Mouse (Mus musculus) gastrocnemius, postnatal 4 days (tissue): ENCODE data around the gene Clcn5. TPM values are rescaled to one million over a fixed set of nuclear protein-coding genes. Genes with fewer than 3 reads are reported as not detected.

Source experiments
- DNase-seq, 2 experiments: peaks; one replicate each; pipeline ENCODE4 v3.0.0; 2021 to 2022; ENCODE audit warnings: low spot score in 2 of 2, mixed read lengths in 2 of 2
- long read RNA-seq, 2 experiments: library from polyadenylated mRNA; stranded (forward); transcript quantifications; one replicate each; pipeline ENCODE4 v2.0.0; 2021
- total RNA-seq, 2 experiments: library from RNA; stranded (reverse); gene quantifications; 2 replicates each; pipeline ENCODE4 v1.2.3; 2021

The Clcn5 gene
- 10 to 100 TPM; 78.2 to 85.7 TPM for total RNA-seq
- long read RNA-seq, experiment 1, full-length matches to known transcripts, result 2 of 14 reads
- long read RNA-seq, experiment 1, partial matches to known transcripts, result 2 of 14 reads
- long read RNA-seq, experiment 1, other reads (novel, unspliced or antisense), result 10 of 14 reads
- long read RNA-seq, experiment 2, full-length matches to known transcripts, result 1 of 19 reads
- long read RNA-seq, experiment 2, partial matches to known transcripts, result 1 of 19 reads
- long read RNA-seq, experiment 2, other reads (novel, unspliced or antisense), result 17 of 19 reads

- peak; percentile 93 to 95 for DNase-seq
Observed at GRCm38 (mm10) chrX:7319089-7319721, at the start of gene Clcn5. Gene Clcn5, minus strand, starts transcription at chrX:7319358.

GRCm38 (mm10) chrX:7325455-7325854 lies 6.3 kb upstream of the Clcn5 start:
- no peak for DNase-seq

GRCm38 (mm10) chrX:7322288-7322687 lies 3.1 kb upstream of the Clcn5 start:
- DNase-seq, result peak; percentile 28 to 48

GRCm38 (mm10) chrX:7320571-7320970 lies 1.4 kb upstream of the Clcn5 start:
- no peak for DNase-seq

GRCm38 (mm10) chrX:7318551-7319025 lies 570 bp downstream of the Clcn5 start:
- peak in 1 of 2 experiments; percentile 17 for DNase-seq

- DNase-seq, result no peak
Observed at GRCm38 (mm10) chrX:7315115-7315514, 4.0 kb downstream of the Clcn5 start.

GRCm38 (mm10) chrX:7314645-7315044 lies 4.5 kb downstream of the Clcn5 start:
- no peak for DNase-seq

- DNase-seq, result no peak
Observed at GRCm38 (mm10) chrX:7308242-7308641, 10.9 kb downstream of the Clcn5 start.

GRCm38 (mm10) chrX:7306861-7307260 lies 12.3 kb downstream of the Clcn5 start:
- no peak for DNase-seq

GRCm38 (mm10) chrX:7292981-7293380 lies 26.2 kb downstream of the Clcn5 start:
- no peak for DNase-seq

- DNase-seq, result no peak
Observed at GRCm38 (mm10) chrX:7292151-7292768, 26.9 kb downstream of the Clcn5 start.

GRCm38 (mm10) chrX:7288976-7289375 lies 30.2 kb downstream of the Clcn5 start:
- no peak for DNase-seq

GRCm38 (mm10) chrX:7287051-7287734 lies 32.0 kb downstream of the Clcn5 start:
- DNase-seq, result no peak

- no peak for DNase-seq
Observed at GRCm38 (mm10) chrX:7282636-7283035, 36.5 kb downstream of the Clcn5 start.

GRCm38 (mm10) chrX:7279722-7280121 lies 39.4 kb downstream of the Clcn5 start:
- DNase-seq, result no peak

- DNase-seq, result peak in 1 of 2 experiments; percentile 20
Observed at GRCm38 (mm10) chrX:7276564-7276963, 42.6 kb downstream of the Clcn5 start.

GRCm38 (mm10) chrX:7261149-7261548 lies 58.0 kb downstream of the Clcn5 start:
- no peak for DNase-seq

GRCm38 (mm10) chrX:7260400-7261113 lies 58.6 kb downstream of the Clcn5 start:
- DNase-seq, result no peak

GRCm38 (mm10) chrX:7259718-7260117 lies 59.4 kb downstream of the Clcn5 start:
- no peak for DNase-seq

- DNase-seq, result no peak
Observed at GRCm38 (mm10) chrX:7256022-7256421, 63.1 kb downstream of the Clcn5 start.

- DNase-seq, result no peak
Observed at GRCm38 (mm10) chrX:7204099-7204498, 115.1 kb downstream of the Clcn5 start.
